Mouse (Mus musculus): ENCODE measurements around the gene Siva1. TPM values are rescaled to one million over a fixed set of nuclear protein-coding genes. Genes with fewer than 3 reads are reported as not detected.
A peak's percentile ranks its signal among the peaks of the same experiment; 100 is the strongest.

Gene Siva1
- polyA plus RNA-seq, 1 experiment from 2014 or later, result 222 TPM

DNA sequence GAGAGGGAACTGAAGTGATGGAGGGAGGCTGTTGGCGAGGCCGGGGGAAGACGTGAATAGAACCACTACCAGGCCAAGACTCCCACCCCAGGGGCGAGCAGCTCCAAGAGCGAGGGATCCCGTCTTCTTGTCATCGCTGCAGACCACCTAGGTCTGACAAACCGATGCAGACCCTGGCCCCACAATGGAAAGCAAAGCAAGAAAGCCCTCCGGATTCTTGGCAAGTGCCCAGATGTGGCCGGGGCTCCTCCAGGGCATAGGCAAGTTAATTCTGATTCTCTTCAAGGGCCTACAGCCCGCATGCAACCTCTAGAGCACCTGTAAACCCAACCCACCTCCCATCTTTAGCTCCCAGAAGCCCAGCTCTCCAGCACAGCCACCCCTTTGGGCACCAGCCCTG lies 18.8 kb downstream of the Siva1 start:
- peaks cover 22% of the 10 kb centered on the region for H3K36me3 ChIP-seq (replicated peaks; ENCODE audit: control insufficient read depth, insufficient read depth, low read depth, low read length)
- H3K9me3 ChIP-seq (replicated peaks; ENCODE audit: control insufficient read depth, low read length), result no peaks in the 10 kb centered on the region
- peaks cover 2% of the 10 kb centered on the region; the same call in 1 of the 2 replicates for H3K4me1 ChIP-seq (ENCODE audit: control insufficient read depth, insufficient read depth, low read length)
- H3K4me2 ChIP-seq (ENCODE audit: low read depth, low read length), result no peak overlapping the region
- H3K4me3 ChIP-seq (ENCODE audit: low read depth, low read length), result no peak overlapping the region
- H3K27ac ChIP-seq (replicated peaks; ENCODE audit: low read depth, low read length), result no peak overlapping the region; the same call in 1 of the 2 replicates
- no peaks in the 10 kb centered on the region for H3K27me3 ChIP-seq (ENCODE audit: control insufficient read depth, insufficient read depth, low read length)
- DNase-seq (ENCODE audit: low spot score) (no peak), ATAC-seq (replicated peaks; ENCODE audit: insufficient number of reproducible peaks, low FRiP score, low TSS enrichment, low read depth) (no peak)
- 94% methylated on average over 11 of the region's 11 CpGs for WGBS
- H3K9ac ChIP-seq (replicated peaks; ENCODE audit: low read length), result no peak overlapping the region

DNA sequence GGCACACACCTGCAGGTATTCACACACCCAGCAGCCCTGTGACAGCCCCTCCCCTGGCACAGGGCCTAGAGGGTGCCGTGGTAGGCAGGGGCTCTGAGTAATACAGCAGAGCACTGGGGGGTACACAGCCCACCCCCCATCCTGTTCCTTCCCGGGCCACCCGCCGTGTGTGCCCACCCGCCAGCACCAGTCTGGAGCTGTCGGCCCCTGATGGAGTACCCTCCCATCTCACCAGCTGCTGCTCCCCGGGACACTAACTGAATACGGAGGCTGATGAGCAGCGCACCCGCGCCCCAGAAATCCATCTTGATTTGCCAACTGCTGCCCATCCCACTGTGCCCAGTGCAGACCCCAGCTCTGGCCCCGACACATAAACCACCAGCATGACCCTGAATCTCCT lies 19.2 kb downstream of the Siva1 start:
- no peaks in the 10 kb centered on the region for H3K27me3 ChIP-seq (ENCODE audit: control insufficient read depth, insufficient read depth, low read length)
- no peak overlapping the region for H3K9ac ChIP-seq (replicated peaks; ENCODE audit: low read length)
- peaks cover 2% of the 10 kb centered on the region; the same call in 1 of the 2 replicates for H3K4me1 ChIP-seq (ENCODE audit: control insufficient read depth, insufficient read depth, low read length)
- ATAC-seq (replicated peaks; ENCODE audit: insufficient number of reproducible peaks, low FRiP score, low TSS enrichment, low read depth), result no peak
- no peak overlapping the region for H3K4me2 ChIP-seq (ENCODE audit: low read depth, low read length)
- H3K36me3 ChIP-seq (replicated peaks; ENCODE audit: control insufficient read depth, insufficient read depth, low read depth, low read length), result peaks cover 22% of the 10 kb centered on the region
- H3K4me3 ChIP-seq (ENCODE audit: low read depth, low read length), result no peak overlapping the region
- H3K27ac ChIP-seq (replicated peaks; ENCODE audit: low read depth, low read length), result peak overlapping the region; percentile 20; the same call in 1 of the 2 replicates
- no peak for DNase-seq (ENCODE audit: low spot score)
- 93% methylated on average over 12 of the region's 12 CpGs for WGBS
- no peaks in the 10 kb centered on the region for H3K9me3 ChIP-seq (replicated peaks; ENCODE audit: control insufficient read depth, low read length)

DNA sequence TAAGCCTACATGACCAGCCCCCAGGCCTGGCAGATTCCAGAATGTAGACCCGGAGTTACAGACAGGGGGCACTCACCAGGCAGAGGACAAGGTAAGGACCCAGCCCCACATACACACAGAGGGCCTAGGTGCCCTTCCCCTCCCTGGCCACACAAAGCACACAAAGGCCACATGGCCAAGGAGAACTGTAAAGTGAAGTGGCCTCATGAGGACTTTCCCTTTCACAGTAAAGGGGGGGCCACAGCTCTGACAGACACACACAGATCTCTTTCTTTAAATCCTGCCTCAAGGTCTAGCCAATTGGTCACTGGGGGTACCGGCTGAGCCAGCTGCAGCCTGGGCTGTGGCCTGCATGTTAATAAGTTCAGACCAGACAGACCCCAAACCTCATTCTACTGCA lies 19.6 kb downstream of the Siva1 start:
- DNase-seq (ENCODE audit: low spot score) (no peak), ATAC-seq (replicated peaks; ENCODE audit: insufficient number of reproducible peaks, low FRiP score, low TSS enrichment, low read depth) (peak; percentile 20; the same call in 1 of the 2 replicates)
- Histone ChIP-seq H3K36me3 (replicated peaks; ENCODE audit: control insufficient read depth, insufficient read depth, low read depth, low read length) (peaks cover 22% of the 10 kb centered on the region), H3K27ac (replicated peaks; ENCODE audit: low read depth, low read length) (peak overlapping the region; percentile 20; the same call in 1 of the 2 replicates), H3K4me3 (ENCODE audit: low read depth, low read length) (no peak overlapping the region), H3K4me2 (ENCODE audit: low read depth, low read length) (no peak overlapping the region), H3K4me1 (ENCODE audit: control insufficient read depth, insufficient read depth, low read length) (peaks cover 2% of the 10 kb centered on the region; the same call in 1 of the 2 replicates), H3K9me3 (replicated peaks; ENCODE audit: control insufficient read depth, low read length) (no peaks in the 10 kb centered on the region), H3K9ac (replicated peaks; ENCODE audit: low read length) (no peak overlapping the region), H3K27me3 (ENCODE audit: control insufficient read depth, insufficient read depth, low read length) (no peaks in the 10 kb centered on the region)
- WGBS, result 72% methylated on average over 2 of the region's 2 CpGs

DNA sequence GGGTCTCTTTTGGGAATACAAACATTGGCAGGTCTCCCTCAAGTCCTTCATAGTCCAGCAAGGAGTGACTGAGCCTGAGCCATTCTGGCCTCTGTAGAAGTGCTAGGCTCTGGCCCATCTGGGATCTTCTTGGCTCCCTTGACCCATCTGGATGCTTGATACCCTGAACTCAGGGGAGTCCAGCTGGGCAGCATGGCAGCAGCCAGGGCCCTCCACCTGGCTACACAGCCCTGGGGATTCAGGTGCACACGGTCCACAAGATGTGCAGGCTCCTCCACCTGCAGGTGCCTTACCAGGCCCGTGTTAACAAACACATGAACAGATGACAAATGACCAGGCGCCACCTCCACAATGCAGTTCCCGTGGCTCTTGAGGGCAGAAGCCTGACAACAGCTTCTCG lies 20.2 kb downstream of the Siva1 start:
- no peak overlapping the region for H3K4me2 ChIP-seq (ENCODE audit: low read depth, low read length)
- no peak for ATAC-seq (replicated peaks; ENCODE audit: insufficient number of reproducible peaks, low FRiP score, low TSS enrichment, low read depth)

DNA sequence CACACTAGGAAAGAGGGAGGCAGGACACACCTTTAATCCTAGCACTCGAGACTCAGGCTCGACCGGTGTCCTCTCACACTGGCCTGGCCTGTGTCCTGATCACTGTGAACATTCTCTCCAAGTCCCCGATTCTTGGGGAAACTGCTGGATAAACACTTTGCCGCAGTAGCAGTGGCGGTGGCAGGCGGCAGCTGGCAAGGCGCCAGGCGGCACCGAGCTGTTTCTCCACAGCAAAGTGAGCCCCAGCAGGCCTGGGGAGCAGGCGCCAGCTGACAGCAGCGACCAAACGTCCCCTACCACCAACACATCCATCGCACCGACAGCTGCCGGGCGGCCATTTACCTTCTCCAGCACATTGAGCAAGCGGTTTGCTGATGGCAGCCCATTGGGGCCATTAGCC lies 21.0 kb downstream of the Siva1 start:
- Histone ChIP-seq H3K4me1 (ENCODE audit: control insufficient read depth, insufficient read depth, low read length) (peaks cover 2% of the 10 kb centered on the region; the same call in 1 of the 2 replicates), H3K4me3 (ENCODE audit: low read depth, low read length) (no peak overlapping the region), H3K9ac (replicated peaks; ENCODE audit: low read length) (no peak overlapping the region; the same call in 1 of the 2 replicates), H3K27ac (replicated peaks; ENCODE audit: low read depth, low read length) (no peak overlapping the region), H3K9me3 (replicated peaks; ENCODE audit: control insufficient read depth, low read length) (no peaks in the 10 kb centered on the region), H3K27me3 (ENCODE audit: control insufficient read depth, insufficient read depth, low read length) (no peaks in the 10 kb centered on the region), H3K4me2 (ENCODE audit: low read depth, low read length) (no peak overlapping the region), H3K36me3 (replicated peaks; ENCODE audit: control insufficient read depth, insufficient read depth, low read depth, low read length) (peaks cover 25% of the 10 kb centered on the region)
- DNase-seq (ENCODE audit: low spot score) (no peak), ATAC-seq (replicated peaks; ENCODE audit: insufficient number of reproducible peaks, low FRiP score, low TSS enrichment, low read depth) (no peak)
- WGBS, result 81% methylated on average over 18 of the region's 18 CpGs

More for the DNA sequence above, 20.2 kb downstream of the Siva1 start:
- Histone ChIP-seq H3K27ac (replicated peaks; ENCODE audit: low read depth, low read length) (no peak overlapping the region), H3K9me3 (replicated peaks; ENCODE audit: control insufficient read depth, low read length) (no peaks in the 10 kb centered on the region), H3K36me3 (replicated peaks; ENCODE audit: control insufficient read depth, insufficient read depth, low read depth, low read length) (peaks cover 19% of the 10 kb centered on the region), H3K4me1 (ENCODE audit: control insufficient read depth, insufficient read depth, low read length) (peaks cover 2% of the 10 kb centered on the region; the same call in 1 of the 2 replicates), H3K27me3 (ENCODE audit: control insufficient read depth, insufficient read depth, low read length) (no peaks in the 10 kb centered on the region), H3K9ac (replicated peaks; ENCODE audit: low read length) (no peak overlapping the region), H3K4me3 (ENCODE audit: low read depth, low read length) (no peak overlapping the region)
- WGBS, result 87% methylated on average over 5 of the region's 5 CpGs
- DNase-seq (ENCODE audit: low spot score), result no peak

DNA sequence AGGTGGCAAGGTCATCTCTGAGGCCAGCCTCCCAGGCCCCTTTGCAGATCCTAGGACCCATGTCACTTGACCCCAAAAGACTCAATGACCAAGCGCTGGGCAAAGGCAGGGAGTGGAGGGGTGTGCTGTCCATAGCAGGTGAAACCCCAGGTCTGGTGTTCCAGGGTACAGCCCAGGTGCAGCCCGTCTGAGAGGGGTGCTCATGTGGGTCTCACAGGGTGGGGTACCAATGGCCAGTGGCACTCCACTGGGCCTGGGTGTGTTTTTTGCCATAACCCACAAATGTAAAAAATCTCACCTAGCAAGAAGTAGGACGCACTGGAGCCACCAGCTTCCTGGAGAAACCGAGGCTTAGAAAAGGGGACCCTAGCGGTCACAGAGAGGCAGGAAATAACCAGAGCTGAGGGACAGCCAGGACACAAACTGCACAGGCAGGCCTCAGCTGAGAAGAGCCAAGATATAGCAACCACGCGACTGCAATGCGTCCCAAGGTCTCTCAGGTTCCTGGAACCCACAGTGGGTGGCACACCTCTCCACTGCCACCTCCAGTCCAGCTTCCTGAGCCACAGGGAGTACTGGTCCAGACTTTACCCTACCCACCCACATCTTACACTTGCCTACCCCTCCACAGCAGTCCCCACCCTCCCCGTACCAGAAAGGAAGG lies 21.5 kb downstream of the Siva1 start:
- Histone ChIP-seq H3K4me1 (ENCODE audit: control insufficient read depth, insufficient read depth, low read length) (peaks cover 5% of the 10 kb centered on the region), H3K9me3 (replicated peaks; ENCODE audit: control insufficient read depth, low read length) (no peaks in the 10 kb centered on the region), H3K27ac (replicated peaks; ENCODE audit: low read depth, low read length) (no peak overlapping the region), H3K4me3 (ENCODE audit: low read depth, low read length) (no peak overlapping the region), H3K27me3 (ENCODE audit: control insufficient read depth, insufficient read depth, low read length) (no peaks in the 10 kb centered on the region), H3K9ac (replicated peaks; ENCODE audit: low read length) (no peak overlapping the region; the same call in 1 of the 2 replicates), H3K4me2 (ENCODE audit: low read depth, low read length) (no peak overlapping the region), H3K36me3 (replicated peaks; ENCODE audit: control insufficient read depth, insufficient read depth, low read depth, low read length) (peaks cover 27% of the 10 kb centered on the region)
- DNase-seq (ENCODE audit: low spot score) (no peak), ATAC-seq (replicated peaks; ENCODE audit: insufficient number of reproducible peaks, low FRiP score, low TSS enrichment, low read depth) (no peak)
- 91% methylated on average over 9 of the region's 9 CpGs for WGBS

DNA sequence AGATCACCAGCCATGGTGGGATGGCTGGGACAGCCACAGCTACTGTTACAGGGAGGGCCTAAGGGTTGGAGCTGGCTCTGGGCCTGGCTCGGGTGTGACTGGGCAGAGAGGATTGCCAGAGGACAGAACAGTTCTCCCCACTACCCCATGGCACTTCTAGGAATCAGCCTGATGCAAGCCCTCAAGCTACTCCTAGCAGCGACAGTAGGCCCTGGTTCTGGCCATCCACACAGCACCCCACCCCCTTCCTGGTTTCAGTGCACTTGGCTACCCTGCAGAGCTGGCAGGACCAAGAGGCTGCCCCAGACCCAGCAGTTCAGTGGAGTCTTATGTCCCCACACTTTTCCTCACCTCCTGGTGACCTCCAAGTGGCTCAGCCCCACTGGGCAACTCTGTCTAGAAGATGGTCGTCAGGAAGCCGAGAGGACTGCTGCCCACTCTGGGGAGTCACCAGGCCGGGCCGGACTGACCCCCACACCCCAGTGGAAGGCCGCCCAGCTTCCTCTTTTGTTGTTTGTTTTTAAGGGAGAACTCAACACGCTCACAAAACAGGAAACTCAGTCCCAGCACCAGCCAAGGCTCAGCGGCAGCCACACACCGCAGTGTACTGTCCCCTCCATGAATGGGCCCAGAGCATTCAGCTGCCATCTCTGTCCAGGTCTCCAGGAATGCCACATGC lies 23.3 kb downstream of the Siva1 start:
- H3K36me3 ChIP-seq (replicated peaks; ENCODE audit: control insufficient read depth, insufficient read depth, low read depth, low read length), result peaks cover 22% of the 10 kb centered on the region
- ATAC-seq (replicated peaks; ENCODE audit: insufficient number of reproducible peaks, low FRiP score, low TSS enrichment, low read depth), result no peak
- H3K4me3 ChIP-seq (ENCODE audit: low read depth, low read length), result no peak overlapping the region
- DNase-seq (ENCODE audit: low spot score), result no peak
- no peak overlapping the region for H3K4me2 ChIP-seq (ENCODE audit: low read depth, low read length)
- H3K27ac ChIP-seq (replicated peaks; ENCODE audit: low read depth, low read length), result no peak overlapping the region
- H3K4me1 ChIP-seq (ENCODE audit: control insufficient read depth, insufficient read depth, low read length), result peaks cover 12% of the 10 kb centered on the region
- no peak overlapping the region; the same call in 1 of the 2 replicates for H3K9ac ChIP-seq (replicated peaks; ENCODE audit: low read length)
- no peaks in the 10 kb centered on the region for H3K9me3 ChIP-seq (replicated peaks; ENCODE audit: control insufficient read depth, low read length)
- 84% methylated on average over 10 of the region's 10 CpGs for WGBS
- no peaks in the 10 kb centered on the region for H3K27me3 ChIP-seq (ENCODE audit: control insufficient read depth, insufficient read depth, low read length)

All from embryonic facial prominence, embryonic 11.5 days (tissue).